Mouse (Mus musculus) G1E (cell line): ENCODE measurements at regions not wholly inside any gene's neighbourhood (a gene's known extent, or its start where the extent isn't known, plus 50 kb on each side); places are given as distances from the start of the nearest gene placed in this dataset.

Experiments
- CTCF ChIP-seq: IDR thresholded peaks from 2 replicates; pipeline ENCODE4 v1.5.1; 2012; ENCODE audit warnings: low read depth, low read length, inconsistent platforms, mixed read lengths
- GATA1 ChIP-seq: IDR thresholded peaks from 2 replicates; pipeline ENCODE4 v1.6.1; 2012; ENCODE audit warnings: borderline replicate concordance, low read length, inconsistent platforms, mixed read lengths
- GATA2 ChIP-seq: IDR thresholded peaks from 2 replicates; pipeline ENCODE4 v1.6.1; 2012; ENCODE audit warnings: low read depth, low read length, inconsistent platforms, borderline replicate concordance
- POLR2AphosphoS5 ChIP-seq: IDR thresholded peaks from 2 replicates; pipeline ENCODE4 v1.6.1; 2012; ENCODE audit warnings: low read depth, low read length, inconsistent platforms; ENCODE audit not compliant: insufficient replicate concordance
- TAL1 ChIP-seq: conservative IDR thresholded peaks from 2 replicates; pipeline ENCODE4 v1.6.1; 2012; ENCODE audit warnings: low read depth, low read length, inconsistent platforms, mixed read lengths

GRCm38 (mm10) chr12:16232828-16233227 is 377.9 kb downstream of the Lpin1 start:
- TF ChIP-seq CTCF (no peak), TAL1 (no peak), POLR2AphosphoS5 (no peak), GATA1 (no peak), GATA2 (no peak)
